Mouse (Mus musculus) liver, embryonic 11.5 days (tissue): Measurements from ENCODE around the gene Ptpn20. TPM values are rescaled to one million over a fixed set of nuclear protein-coding genes. Genes with fewer than 3 reads are reported as not detected.

Source experiments
- ATAC-seq: fragments of 200-750 bp; cut with Nextera tagmentation; replicated peaks from 2 replicates; pipeline ENCODE4 v1.8.0; 2017; ENCODE audit warnings: moderate number of reproducible peaks, mild to moderate bottlenecking, moderate TSS enrichment, moderate library complexity; ENCODE audit not compliant: low FRiP score
- DNase-seq: peaks from one replicate; pipeline ENCODE4 v3.0.0-alpha.2; 2017; ENCODE audit warnings: low spot score
- H3K27ac ChIP-seq: fragments of 300-500 bp; sonication (generic); 2 replicates; pipeline ENCODE4 v1.5.1; 2014; ENCODE audit warnings: mild to moderate bottlenecking, low read depth, low read length, control low read depth
- H3K27me3 ChIP-seq: fragments of 300-500 bp; sonication (generic); replicated peaks from 2 replicates; pipeline ENCODE4 v1.6.1; 2014; ENCODE audit warnings: low read length, mixed read lengths; ENCODE audit not compliant: control insufficient read depth, insufficient read depth
- H3K36me3 ChIP-seq: fragments of 300-500 bp; sonication (generic); 2 replicates; pipeline ENCODE4 v1.6.1; 2014; ENCODE audit warnings: mild to moderate bottlenecking, low read length, moderate library complexity, mixed read lengths; ENCODE audit not compliant: control insufficient read depth, insufficient read depth
- H3K4me1 ChIP-seq: fragments of 300-500 bp; sonication (generic); replicated peaks from 2 replicates; pipeline ENCODE4 v1.6.1; 2014; ENCODE audit warnings: low read length, mixed read lengths; ENCODE audit not compliant: control insufficient read depth, insufficient read depth
- H3K4me2 ChIP-seq: fragments of 300-500 bp; sonication (generic); 2 replicates; pipeline ENCODE4 v1.6.1; 2014; ENCODE audit warnings: mild to moderate bottlenecking, control low read depth, moderate library complexity
- H3K4me3 ChIP-seq: fragments of 300-500 bp; sonication (generic); 2 replicates; pipeline ENCODE4 v1.5.1; 2014; ENCODE audit warnings: low read depth, low read length, control low read depth
- H3K9ac ChIP-seq: fragments of 300-500 bp; sonication (generic); 2 replicates; pipeline ENCODE4 v1.6.1; 2014; ENCODE audit warnings: low read depth, low read length, control low read depth
- H3K9me3 ChIP-seq: fragments of 300-500 bp; sonication (generic); 2 replicates; pipeline ENCODE4 v1.6.1; 2016; ENCODE audit warnings: low read length, inconsistent platforms, mixed read lengths; ENCODE audit not compliant: control insufficient read depth
- WGBS: fragments of 180-500 bp; shearing (Covaris S2); extraction: QIAGEN DNeasy Blood & Tissue Kit; methylation state at CpG from one replicate; pipeline ENCODE4 v1.1.7; 2014; 5-methylcytosine and 5-hydroxymethylcytosine counted together
- polyA plus RNA-seq: library from polyadenylated mRNA; unstranded; fragments of >200 nt; fragmentation: Nextera tagmentation; extraction: Ambion mirVana; gene quantifications from 2 replicates; pipeline ENCODE4 v1.2.1, GENCODE M21; 2014

The Ptpn20 gene
- 0.18 and 0.32 TPM in 2 replicates for polyA plus RNA-seq

- Histone ChIP-seq H3K9me3 (no peaks in the 10 kb centered on the region), H3K9ac (no peak within 1 kb of the TSS), H3K36me3 (no peaks in the 10 kb centered on the region), H3K4me2 (no peak within 1 kb of the TSS), H3K27me3 (no peaks in the 10 kb centered on the region), H3K27ac (no peak within 1 kb of the TSS), H3K4me3 (no peak within 1 kb of the TSS), H3K4me1 (no peaks in the 10 kb centered on the region)
- DNase-seq (no peak), ATAC-seq (no peak)
- 57% methylated on average over 14 of the region's 14 CpGs for WGBS
Measured at GRCm38 (mm10) chr14:33588951-33589350, at the start of gene Ptpn20. Ptpn20 (plus strand) TSS chr14:33589207.

- WGBS, result 80% methylated on average over 7 of the region's 7 CpGs
- no peak overlapping the region for H3K4me2 ChIP-seq
- DNase-seq (no peak), ATAC-seq (no peak)
- H3K27me3 ChIP-seq, result no peaks in the 10 kb centered on the region
- no peak overlapping the region for H3K27ac ChIP-seq
- H3K9me3 ChIP-seq, result no peaks in the 10 kb centered on the region
- H3K4me3 ChIP-seq, result no peak overlapping the region
- no peaks in the 10 kb centered on the region for H3K36me3 ChIP-seq
- no peaks in the 10 kb centered on the region for H3K4me1 ChIP-seq
- no peak overlapping the region for H3K9ac ChIP-seq
Measured at GRCm38 (mm10) chr14:33539559-33540167, 49.3 kb upstream of the Ptpn20 start.

DNA sequence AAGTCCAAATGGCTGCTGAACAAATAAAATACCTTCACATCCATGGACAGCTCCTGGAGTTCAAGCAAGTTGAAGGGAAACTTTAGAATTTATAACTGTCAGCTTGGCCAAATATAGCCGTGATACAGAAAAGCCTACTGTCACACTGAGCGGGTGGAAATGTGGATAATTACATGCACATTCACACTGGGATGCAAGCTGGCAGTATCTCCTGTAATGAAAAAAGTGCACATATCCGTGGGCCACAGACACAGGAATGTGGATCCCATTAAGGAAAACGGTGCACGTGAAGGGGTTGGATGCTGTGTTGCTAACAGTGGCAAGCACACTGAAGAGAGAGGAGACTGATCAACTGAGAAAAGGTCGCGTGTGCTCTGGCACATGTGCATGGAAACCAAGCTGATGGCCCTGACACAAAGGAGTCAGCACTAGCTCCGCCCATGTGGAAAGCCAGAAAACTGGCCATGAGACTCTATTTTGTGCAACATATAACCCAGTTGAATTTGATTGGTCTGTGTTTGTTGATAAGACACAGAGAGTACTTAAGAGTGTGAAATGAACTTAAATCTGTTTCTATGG is 43.4 kb upstream of the Ptpn20 start:
- WGBS, result 81% methylated on average over 8 of the region's 8 CpGs
- Histone ChIP-seq H3K4me3 (no peak overlapping the region), H3K9me3 (no peaks in the 10 kb centered on the region), H3K4me1 (no peaks in the 10 kb centered on the region), H3K27ac (no peak overlapping the region), H3K4me2 (no peak overlapping the region), H3K9ac (no peak overlapping the region), H3K27me3 (no peaks in the 10 kb centered on the region), H3K36me3 (no peaks in the 10 kb centered on the region)
- no peak for ATAC-seq
- DNase-seq, result no peak

GRCm38 (mm10) chr14:33548650-33549049 is 40.4 kb upstream of the Ptpn20 start:
- no peaks in the 10 kb centered on the region for H3K9me3 ChIP-seq
- WGBS, result 53% methylated on average over 3 of the region's 3 CpGs
- no peak overlapping the region for H3K4me2 ChIP-seq
- H3K36me3 ChIP-seq, result no peaks in the 10 kb centered on the region
- no peaks in the 10 kb centered on the region for H3K4me1 ChIP-seq
- ATAC-seq (no peak), DNase-seq (no peak)
- H3K27ac ChIP-seq, result no peak overlapping the region
- H3K9ac ChIP-seq, result no peak overlapping the region
- H3K4me3 ChIP-seq, result no peak overlapping the region
- no peaks in the 10 kb centered on the region for H3K27me3 ChIP-seq

DNA sequence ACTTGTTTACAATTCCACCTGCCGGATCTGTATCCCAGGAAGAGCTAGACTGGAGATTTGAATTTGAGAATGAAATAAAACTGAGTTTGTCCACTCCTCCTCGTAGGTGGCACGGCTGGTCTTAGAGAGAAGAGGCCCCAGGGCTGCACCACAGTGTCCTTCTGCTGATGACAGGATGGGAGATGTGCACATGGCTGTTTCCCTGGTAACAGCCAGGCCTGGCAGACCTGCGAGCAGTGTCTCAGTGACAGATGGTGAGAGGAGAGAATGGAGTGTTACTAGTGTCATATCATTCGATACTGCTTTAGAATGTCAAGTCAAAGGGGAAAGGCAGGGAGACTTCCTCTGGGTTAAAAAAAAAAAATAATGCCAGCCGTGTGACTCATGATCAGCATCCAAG is 39.2 kb upstream of the Ptpn20 start:
- ATAC-seq (no peak), DNase-seq (no peak)
- Histone ChIP-seq H3K4me3 (no peak overlapping the region), H3K36me3 (no peaks in the 10 kb centered on the region), H3K4me2 (no peak overlapping the region), H3K9ac (no peak overlapping the region), H3K4me1 (no peaks in the 10 kb centered on the region), H3K27me3 (no peaks in the 10 kb centered on the region), H3K9me3 (no peaks in the 10 kb centered on the region), H3K27ac (no peak overlapping the region)
- WGBS, result 69% methylated on average over 6 of the region's 6 CpGs

GRCm38 (mm10) chr14:33570737-33571136 is 18.3 kb upstream of the Ptpn20 start:
- no peak overlapping the region for H3K27ac ChIP-seq
- no peaks in the 10 kb centered on the region for H3K27me3 ChIP-seq
- 38% methylated on average over 6 of the region's 6 CpGs for WGBS
- no peak for ATAC-seq
- no peak for DNase-seq
- no peaks in the 10 kb centered on the region for H3K36me3 ChIP-seq
- no peak overlapping the region for H3K9ac ChIP-seq
- no peak overlapping the region for H3K4me2 ChIP-seq
- no peak overlapping the region for H3K4me3 ChIP-seq
- no peaks in the 10 kb centered on the region for H3K9me3 ChIP-seq
- H3K4me1 ChIP-seq, result no peaks in the 10 kb centered on the region

DNA sequence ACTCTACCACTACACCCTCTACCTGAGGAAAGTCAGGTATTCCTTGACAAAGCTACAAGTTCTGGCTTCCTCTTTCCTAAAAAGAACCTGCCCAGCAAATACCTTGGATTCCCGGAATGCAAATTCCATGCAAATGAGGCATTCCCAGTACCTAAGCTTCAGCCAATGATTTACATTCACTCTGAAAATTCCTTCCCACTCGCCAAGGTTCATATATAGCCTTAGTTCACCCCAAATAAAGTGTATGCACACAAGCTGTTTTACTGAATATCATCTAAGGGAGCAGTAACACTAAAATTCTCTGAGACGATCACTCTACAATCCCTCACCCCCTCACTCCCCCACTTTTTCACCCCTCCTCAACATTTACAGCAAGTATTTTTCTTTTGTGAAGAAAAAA is 15.4 kb upstream of the Ptpn20 start:
- no peaks in the 10 kb centered on the region for H3K36me3 ChIP-seq
- no peak overlapping the region for H3K9ac ChIP-seq
- no peaks in the 10 kb centered on the region for H3K4me1 ChIP-seq
- no peak overlapping the region for H3K4me3 ChIP-seq
- no peak for ATAC-seq
- no peaks in the 10 kb centered on the region for H3K9me3 ChIP-seq
- WGBS, result 72% methylated on average over 3 of the region's 3 CpGs
- no peak for DNase-seq
- H3K27ac ChIP-seq, result no peak overlapping the region
- H3K4me2 ChIP-seq, result no peak overlapping the region
- H3K27me3 ChIP-seq, result no peaks in the 10 kb centered on the region

- no peaks in the 10 kb centered on the region for H3K9me3 ChIP-seq
- no peaks in the 10 kb centered on the region for H3K4me1 ChIP-seq
- no peaks in the 10 kb centered on the region for H3K27me3 ChIP-seq
- no peak overlapping the region for H3K27ac ChIP-seq
- no peak overlapping the region for H3K4me3 ChIP-seq
- ATAC-seq (no peak), DNase-seq (no peak)
- no peak overlapping the region for H3K4me2 ChIP-seq
- H3K36me3 ChIP-seq, result no peaks in the 10 kb centered on the region
- 67% methylated on average over 7 of the region's 7 CpGs for WGBS
- no peak overlapping the region for H3K9ac ChIP-seq
Measured at GRCm38 (mm10) chr14:33579771-33580484, 9.1 kb upstream of the Ptpn20 start.
